Mouse (Mus musculus): ENCODE data around the gene Epor.

Epor gene

DNA sequence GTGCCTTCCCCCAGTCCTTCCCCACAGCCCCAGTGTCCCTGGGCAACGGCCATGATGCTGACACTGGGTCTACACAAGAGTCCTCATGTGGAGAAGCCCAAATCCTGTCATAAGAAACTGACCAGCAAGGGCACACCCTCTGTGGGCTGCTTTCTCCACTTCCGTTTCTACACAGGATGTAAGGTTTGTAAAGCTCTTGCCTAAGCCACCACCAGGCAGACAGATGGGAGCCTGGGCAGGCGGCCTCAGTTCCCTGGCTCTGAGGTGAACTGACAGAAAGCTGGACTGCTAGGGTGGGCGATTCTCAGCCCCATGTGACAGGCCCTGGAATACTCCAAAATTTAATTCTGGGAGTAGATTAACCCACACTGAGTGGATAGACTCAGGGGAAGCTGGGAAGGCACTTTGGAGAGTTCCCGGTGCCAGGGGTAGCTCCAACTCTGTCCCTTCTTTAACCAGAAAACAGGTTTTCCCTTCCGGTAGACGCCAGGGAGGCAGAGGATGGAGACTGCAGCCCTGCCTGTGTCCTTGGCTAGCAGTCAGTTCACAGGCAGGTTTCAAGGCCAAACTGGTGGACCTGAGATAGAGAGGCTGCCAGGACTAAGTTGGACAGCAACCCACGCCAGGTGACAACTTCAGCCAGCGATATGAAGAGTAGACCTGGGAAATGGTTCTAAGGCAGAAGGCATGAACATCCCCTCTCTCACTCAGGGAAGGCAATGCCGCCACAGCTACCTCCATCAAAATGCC lies 53.7 kb downstream of the Epor start:
- in situ Hi-C loops (cut with MboI, MseI): loop anchor here in 1 of 2 experiments (5.0 kb wide), 1 partner anchor 52 kb away; no protein-coding TSS in a partner anchor

All from T-helper 17 cell (primary cell).